Mouse (Mus musculus): ENCODE measurements around the gene Ptpro. TPM values are rescaled to one million over a fixed set of nuclear protein-coding genes. Genes with fewer than 3 reads are reported as not detected.
A peak's percentile ranks its signal among the peaks of the same experiment; 100 is the strongest.

Gene Ptpro
- polyA plus RNA-seq, 1 experiment from 2014 or later, result 23.2 TPM

GRCm38 (mm10) chr6:137303824-137304223, 51.7 kb downstream of the Ptpro start:
- Histone ChIP-seq H3K4me2 (no peak overlapping the region), H3K27me3 (no peaks in the 10 kb centered on the region), H3K4me1 (no peaks in the 10 kb centered on the region), H3K36me3 (replicated peaks) (no peaks in the 10 kb centered on the region), H3K27ac (no peak overlapping the region), H3K9ac (no peak overlapping the region), H3K4me3 (replicated peaks) (no peak overlapping the region), H3K9me3 (no peaks in the 10 kb centered on the region)
- WGBS, result 85% methylated on average over 2 of the region's 2 CpGs
- ATAC-seq (ENCODE audit: low FRiP score), result no peak

- 83% methylated on average over 4 of the region's 4 CpGs for WGBS
- no peak for ATAC-seq (ENCODE audit: low FRiP score)
- H3K9ac ChIP-seq, result no peak overlapping the region
Observed at GRCm38 (mm10) chr6:137315265-137315664, 63.1 kb downstream of the Ptpro start.

GRCm38 (mm10) chr6:137316358-137316757, 64.2 kb downstream of the Ptpro start:
- H3K9ac ChIP-seq, result no peak overlapping the region
- H3K4me2 ChIP-seq, result no peak overlapping the region
- H3K27me3 ChIP-seq, result no peaks in the 10 kb centered on the region
- WGBS, result 88% methylated on average over 6 of the region's 6 CpGs
- no peak overlapping the region for H3K27ac ChIP-seq
- ATAC-seq (ENCODE audit: low FRiP score), result no peak
- H3K36me3 ChIP-seq (replicated peaks), result no peaks in the 10 kb centered on the region
- H3K9me3 ChIP-seq, result no peaks in the 10 kb centered on the region
- H3K4me3 ChIP-seq (replicated peaks), result no peak overlapping the region
- no peaks in the 10 kb centered on the region for H3K4me1 ChIP-seq

More at GRCm38 (mm10) chr6:137315265-137315664, 63.1 kb downstream of the Ptpro start:
- no peaks in the 10 kb centered on the region for H3K27me3 ChIP-seq
- no peak overlapping the region for H3K4me2 ChIP-seq
- no peaks in the 10 kb centered on the region for H3K36me3 ChIP-seq (replicated peaks)
- H3K9me3 ChIP-seq, result no peaks in the 10 kb centered on the region
- H3K27ac ChIP-seq, result no peak overlapping the region
- no peaks in the 10 kb centered on the region for H3K4me1 ChIP-seq
- no peak overlapping the region for H3K4me3 ChIP-seq (replicated peaks)

- Histone ChIP-seq H3K36me3 (replicated peaks) (no peaks in the 10 kb centered on the region), H3K4me3 (replicated peaks) (no peak overlapping the region), H3K27ac (no peak overlapping the region), H3K4me2 (no peak overlapping the region), H3K4me1 (peaks cover 3% of the 10 kb centered on the region; the same call in 1 of the 2 replicates), H3K9ac (no peak overlapping the region), H3K27me3 (no peaks in the 10 kb centered on the region), H3K9me3 (no peaks in the 10 kb centered on the region)
- WGBS, result 87% methylated on average over 6 of the region's 6 CpGs
- ATAC-seq (ENCODE audit: low FRiP score), result no peak
Observed at GRCm38 (mm10) chr6:137317509-137317908, 65.4 kb downstream of the Ptpro start.

- Histone ChIP-seq H3K4me2 (no peak overlapping the region), H3K4me1 (peaks cover 3% of the 10 kb centered on the region; the same call in 1 of the 2 replicates), H3K9ac (no peak overlapping the region), H3K27me3 (no peaks in the 10 kb centered on the region), H3K9me3 (no peaks in the 10 kb centered on the region), H3K4me3 (replicated peaks) (no peak overlapping the region), H3K27ac (no peak overlapping the region), H3K36me3 (replicated peaks) (no peaks in the 10 kb centered on the region)
- ATAC-seq (ENCODE audit: low FRiP score), result no peak
- WGBS, result 87% methylated on average over 12 of the region's 12 CpGs
Observed at GRCm38 (mm10) chr6:137318242-137318861, 66.2 kb downstream of the Ptpro start.

GRCm38 (mm10) chr6:137319658-137320057, 67.5 kb downstream of the Ptpro start:
- H3K27me3 ChIP-seq, result no peaks in the 10 kb centered on the region
- no peak overlapping the region for H3K4me2 ChIP-seq
- no peak overlapping the region for H3K9ac ChIP-seq
- no peaks in the 10 kb centered on the region for H3K36me3 ChIP-seq (replicated peaks)
- H3K27ac ChIP-seq, result no peak overlapping the region
- no peak overlapping the region for H3K4me3 ChIP-seq (replicated peaks)
- peaks cover 3% of the 10 kb centered on the region; the same call in 1 of the 2 replicates for H3K4me1 ChIP-seq
- WGBS, result 18% methylated on average over 1 of the region's 1 CpGs
- no peak for ATAC-seq (ENCODE audit: low FRiP score)
- no peaks in the 10 kb centered on the region for H3K9me3 ChIP-seq

- 56% methylated on average over 9 of the region's 9 CpGs for WGBS
- Histone ChIP-seq H3K9ac (no peak overlapping the region), H3K27me3 (no peaks in the 10 kb centered on the region), H3K4me1 (peaks cover 12% of the 10 kb centered on the region; the same call in 1 of the 2 replicates), H3K9me3 (no peaks in the 10 kb centered on the region), H3K4me3 (replicated peaks) (no peak overlapping the region), H3K27ac (no peak overlapping the region), H3K4me2 (no peak overlapping the region), H3K36me3 (replicated peaks) (no peaks in the 10 kb centered on the region)
- peak; percentile 33; the same call in 1 of the 2 replicates for ATAC-seq (ENCODE audit: low FRiP score)
Observed at GRCm38 (mm10) chr6:137327718-137328117, 75.6 kb downstream of the Ptpro start.

GRCm38 (mm10) chr6:137328228-137328627, 76.1 kb downstream of the Ptpro start:
- H3K27me3 ChIP-seq, result no peaks in the 10 kb centered on the region
- H3K4me1 ChIP-seq, result peaks cover 12% of the 10 kb centered on the region; the same call in 1 of the 2 replicates
- H3K9me3 ChIP-seq, result no peaks in the 10 kb centered on the region
- H3K36me3 ChIP-seq (replicated peaks), result no peaks in the 10 kb centered on the region
- no peak overlapping the region for H3K27ac ChIP-seq
- H3K4me3 ChIP-seq (replicated peaks), result no peak overlapping the region
- 81% methylated on average over 4 of the region's 4 CpGs for WGBS
- no peak overlapping the region for H3K9ac ChIP-seq
- no peak; the same call in 1 of the 2 replicates for ATAC-seq (ENCODE audit: low FRiP score)
- H3K4me2 ChIP-seq, result no peak overlapping the region

GRCm38 (mm10) chr6:137330782-137331181, 78.7 kb downstream of the Ptpro start:
- no peak overlapping the region for H3K27ac ChIP-seq
- H3K27me3 ChIP-seq, result no peaks in the 10 kb centered on the region
- H3K9me3 ChIP-seq, result no peaks in the 10 kb centered on the region
- H3K4me2 ChIP-seq, result no peak overlapping the region
- H3K4me1 ChIP-seq, result peaks cover 12% of the 10 kb centered on the region; the same call in 1 of the 2 replicates
- H3K36me3 ChIP-seq (replicated peaks), result no peaks in the 10 kb centered on the region
- ATAC-seq (ENCODE audit: low FRiP score), result no peak
- no peak overlapping the region for H3K4me3 ChIP-seq (replicated peaks)
- 63% methylated on average over 5 of the region's 5 CpGs for WGBS
- H3K9ac ChIP-seq, result no peak overlapping the region

- ATAC-seq (ENCODE audit: low FRiP score), result no peak
- Histone ChIP-seq H3K9me3 (no peaks in the 10 kb centered on the region), H3K9ac (no peak overlapping the region), H3K27ac (no peak overlapping the region), H3K36me3 (replicated peaks) (no peaks in the 10 kb centered on the region), H3K4me1 (peaks cover 15% of the 10 kb centered on the region; the same call in 1 of the 2 replicates), H3K4me3 (replicated peaks) (no peak overlapping the region), H3K4me2 (no peak overlapping the region), H3K27me3 (no peaks in the 10 kb centered on the region)
- WGBS, result 85% methylated on average over 3 of the region's 3 CpGs
Observed at GRCm38 (mm10) chr6:137331826-137332225, 79.7 kb downstream of the Ptpro start.

GRCm38 (mm10) chr6:137339071-137339470, 87.0 kb downstream of the Ptpro start:
- no peak overlapping the region for H3K27ac ChIP-seq
- no peaks in the 10 kb centered on the region for H3K9me3 ChIP-seq
- 76% methylated on average over 4 of the region's 4 CpGs for WGBS
- no peak overlapping the region for H3K4me3 ChIP-seq (replicated peaks)
- no peak overlapping the region for H3K9ac ChIP-seq
- ATAC-seq (ENCODE audit: low FRiP score), result no peak
- H3K4me2 ChIP-seq, result no peak overlapping the region
- no peaks in the 10 kb centered on the region for H3K27me3 ChIP-seq
- H3K4me1 ChIP-seq, result 0 out of 2 replicates have a peak, but pooled peaks cover 3% of the 10 kb centered on the region
- H3K36me3 ChIP-seq (replicated peaks), result no peaks in the 10 kb centered on the region

- Histone ChIP-seq H3K27ac (no peak overlapping the region), H3K4me2 (no peak overlapping the region), H3K4me1 (no peaks in the 10 kb centered on the region), H3K27me3 (no peaks in the 10 kb centered on the region), H3K36me3 (replicated peaks) (no peaks in the 10 kb centered on the region), H3K9me3 (no peaks in the 10 kb centered on the region), H3K9ac (no peak overlapping the region), H3K4me3 (replicated peaks) (no peak overlapping the region)
- no peak for ATAC-seq (ENCODE audit: low FRiP score)
- WGBS, result 51% methylated on average over 5 of the region's 5 CpGs
Observed at GRCm38 (mm10) chr6:137343688-137344441, 91.7 kb downstream of the Ptpro start.
